Mouse (Mus musculus) embryonic facial prominence, embryonic 14.5 days (tissue): ENCODE results near the gene Elf2. TPM values are rescaled to one million over a fixed set of nuclear protein-coding genes. Genes with fewer than 3 reads are reported as not detected.

Source experiments
- ATAC-seq: fragments of 200-750 bp; cut with Nextera tagmentation; 2 replicates; pipeline ENCODE4 v1.8.0; 2017; ENCODE audit warnings: low read depth, moderate number of reproducible peaks, moderate TSS enrichment
- DNase-seq: peaks from one replicate; pipeline ENCODE4 v3.0.0-alpha.2; 2015; ENCODE audit warnings: low spot score
- H3K27ac ChIP-seq: fragments of 300-500 bp; sonication (generic); replicated peaks from 2 replicates; pipeline ENCODE4 v1.5.1; 2014; ENCODE audit warnings: low read depth, mild to moderate bottlenecking, low read length, moderate library complexity
- H3K27me3 ChIP-seq: fragments of 300-500 bp; sonication (generic); replicated peaks from 2 replicates; pipeline ENCODE4 v1.6.1; 2014; ENCODE audit warnings: low read length; ENCODE audit not compliant: control insufficient read depth, insufficient read depth
- H3K36me3 ChIP-seq: fragments of 300-500 bp; sonication (generic); 2 replicates; pipeline ENCODE4 v1.6.1; 2014; ENCODE audit warnings: low read length, mixed read lengths; ENCODE audit not compliant: control insufficient read depth, insufficient read depth
- H3K4me1 ChIP-seq: fragments of 300-500 bp; sonication (generic); 2 replicates; pipeline ENCODE4 v1.6.1; 2014; ENCODE audit warnings: antibody characterized with exemption, low read length; ENCODE audit not compliant: control insufficient read depth, insufficient read depth
- H3K4me2 ChIP-seq: fragments of 300-500 bp; sonication (generic); 2 replicates; pipeline ENCODE4 v1.6.1; 2014; ENCODE audit warnings: low read depth, mild to moderate bottlenecking, low read length, moderate library complexity, mixed read lengths
- H3K4me3 ChIP-seq: fragments of 300-500 bp; sonication (generic); 2 replicates; pipeline ENCODE4 v1.5.1; 2014; ENCODE audit warnings: low read depth, mild to moderate bottlenecking, low read length
- H3K9ac ChIP-seq: fragments of 300-500 bp; sonication (generic); 2 replicates; pipeline ENCODE4 v1.6.1; 2014; ENCODE audit warnings: low read depth, mild to moderate bottlenecking, low read length, moderate library complexity, mixed read lengths
- H3K9me3 ChIP-seq: fragments of 300-500 bp; sonication (generic); 2 replicates; pipeline ENCODE4 v1.6.1; 2016; ENCODE audit warnings: low read length; ENCODE audit not compliant: control insufficient read depth
- WGBS: fragments of 180-500 bp; shearing (Covaris S2); extraction: QIAGEN DNeasy Blood & Tissue Kit; methylation state at CpG from one replicate; pipeline ENCODE4 v1.1.7; 2014; 5-methylcytosine and 5-hydroxymethylcytosine counted together
- polyA plus RNA-seq: library from polyadenylated mRNA; unstranded; fragments of >200 nt; fragmentation: Nextera tagmentation; extraction: Ambion mirVana; gene quantifications from 2 replicates; pipeline ENCODE4 v1.2.1, GENCODE M21; 2014

Gene Elf2
- 55.3 and 56.8 TPM in 2 replicates for polyA plus RNA-seq

DNA sequence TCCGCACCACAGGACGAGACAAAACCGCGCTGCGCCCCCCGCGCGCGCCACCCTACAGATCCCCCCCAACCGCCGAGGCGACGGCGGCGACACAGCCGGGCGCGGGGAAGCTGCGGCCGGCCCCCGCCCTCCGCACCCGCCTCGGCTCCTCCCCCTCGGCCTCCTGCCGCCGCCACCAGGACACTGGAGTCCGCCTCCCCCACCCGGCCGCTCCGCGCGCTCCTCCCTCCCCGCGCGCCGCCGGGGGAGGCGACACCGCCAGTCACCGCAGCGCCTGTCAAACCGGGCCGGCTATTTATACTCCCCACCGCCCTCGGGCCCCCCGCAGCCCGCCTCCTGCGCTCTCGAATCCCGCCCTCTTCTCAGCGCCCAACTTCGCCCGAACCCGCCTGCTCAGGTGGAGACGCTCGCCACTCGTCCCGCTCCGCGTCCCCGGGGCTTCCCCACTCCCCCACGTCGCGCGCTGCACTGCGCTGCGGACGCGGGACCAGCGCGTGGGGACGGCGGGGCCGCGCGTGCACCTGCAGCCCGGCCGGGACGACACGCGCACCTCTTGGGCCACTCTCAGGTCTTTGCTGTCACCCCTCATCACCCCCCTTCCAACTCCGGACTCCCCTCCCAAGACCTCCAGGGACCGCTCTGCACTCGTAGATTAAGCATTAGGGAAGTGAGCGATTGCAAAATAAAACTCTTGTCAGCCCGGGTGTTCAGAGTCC is at the start of gene Elf2:
Elf2 (minus strand) TSS at position 112 of the 716 bp plus-strand sequence.
- peak; percentile 91 for DNase-seq
- peak within 1 kb of the TSS; percentile 91 for H3K4me3 ChIP-seq
- 0% methylated on average over 5 of the region's 87 CpGs for WGBS

DNA sequence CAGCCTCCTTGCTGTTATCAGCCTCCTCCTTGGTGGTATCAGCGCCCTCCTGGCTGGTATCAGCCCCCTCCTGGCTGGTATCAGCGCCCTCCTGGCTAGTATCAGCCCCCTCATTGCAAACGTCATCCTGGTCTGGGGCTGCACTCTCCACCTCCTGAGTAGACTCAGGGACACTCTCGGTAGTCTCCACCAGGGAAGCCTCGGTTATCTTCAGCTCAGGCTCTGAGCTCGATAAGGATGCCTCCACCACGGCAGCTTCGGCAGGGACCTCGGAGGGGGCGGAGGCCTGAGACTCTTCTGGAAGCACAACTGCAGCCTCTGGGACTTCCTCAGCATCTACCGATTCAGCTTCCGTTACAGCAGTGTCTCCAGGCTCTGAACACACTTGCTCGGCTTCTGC is 48.4 kb upstream of the Elf2 start:
- Histone ChIP-seq H3K9ac (peak overlapping the region; percentile 28; the same call in 1 of the 2 replicates), H3K9me3 (no peaks in the 10 kb centered on the region), H3K4me3 (peak overlapping the region; percentile 18; the same call in 1 of the 2 replicates), H3K4me2 (peak overlapping the region; percentile 51), H3K36me3 (no peaks in the 10 kb centered on the region), H3K4me1 (0 out of 2 replicates have a peak, but pooled peaks cover 3% of the 10 kb centered on the region), H3K27ac (no peak overlapping the region), H3K27me3 (no peaks in the 10 kb centered on the region)
- DNase-seq (no peak), ATAC-seq (no peak)
- 3% methylated on average over 13 of the region's 13 CpGs for WGBS

More for the DNA sequence above, at the start of gene Elf2:
- H3K4me2 ChIP-seq = peak within 1 kb of the TSS; percentile 70
- no peaks in the 10 kb centered on the region for H3K36me3 ChIP-seq
- H3K27me3 ChIP-seq = no peaks in the 10 kb centered on the region
- H3K27ac ChIP-seq = peak within 1 kb of the TSS; percentile 96
- peak; percentile 83 for ATAC-seq
- peak within 1 kb of the TSS; percentile 91 for H3K9ac ChIP-seq
- H3K4me1 ChIP-seq = no peaks in the 10 kb centered on the region
- no peaks in the 10 kb centered on the region for H3K9me3 ChIP-seq

DNA sequence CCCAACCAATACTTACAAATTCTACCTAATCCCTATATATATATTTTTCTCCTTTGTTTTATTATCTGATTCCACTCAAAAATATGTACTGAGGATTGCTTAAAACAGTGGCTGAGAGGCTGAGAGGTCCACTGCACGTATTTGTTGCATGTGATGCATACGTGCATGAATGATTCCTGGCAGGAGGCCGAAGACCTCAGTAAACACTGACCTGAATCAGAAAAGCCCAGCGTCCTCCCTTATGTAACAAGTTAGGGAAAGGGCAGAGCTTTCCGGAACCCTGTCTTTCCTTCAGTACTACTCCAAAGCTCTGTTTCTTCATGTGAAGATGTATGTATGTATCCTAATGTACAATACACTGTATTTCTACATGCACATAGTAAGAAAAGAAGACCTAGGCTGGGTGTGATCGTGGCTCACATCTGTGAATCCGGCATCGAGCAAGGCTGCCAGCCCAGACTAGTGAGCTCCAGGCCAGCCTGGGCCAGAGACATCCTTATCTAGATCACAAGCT is 47.5 kb upstream of the Elf2 start:
- no peak for ATAC-seq
- no peak overlapping the region for H3K4me2 ChIP-seq
- H3K27me3 ChIP-seq = no peaks in the 10 kb centered on the region
- H3K9me3 ChIP-seq = no peaks in the 10 kb centered on the region
- H3K9ac ChIP-seq = no peak overlapping the region
- DNase-seq = no peak
- H3K27ac ChIP-seq = no peak overlapping the region
- H3K4me1 ChIP-seq = 0 out of 2 replicates have a peak, but pooled peaks cover 3% of the 10 kb centered on the region
- H3K4me3 ChIP-seq = no peak overlapping the region
- no peaks in the 10 kb centered on the region for H3K36me3 ChIP-seq
- WGBS = 64% methylated on average over 8 of the region's 8 CpGs

DNA sequence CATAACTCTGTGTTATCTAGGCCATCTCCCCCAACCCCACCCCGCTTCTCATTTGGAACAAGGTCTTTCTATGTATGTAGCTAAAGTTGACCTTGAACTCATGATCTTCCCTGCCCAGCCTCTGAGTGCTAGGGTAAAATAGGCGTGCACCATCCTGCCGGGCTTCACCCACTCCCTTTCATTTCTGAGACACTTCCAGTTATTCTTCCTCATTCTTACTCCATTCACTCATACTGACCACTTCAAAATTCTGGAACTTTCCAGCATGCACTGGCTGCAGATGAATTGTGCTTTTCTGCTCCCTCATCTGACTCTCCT is 46.6 kb upstream of the Elf2 start:
- no peak for ATAC-seq
- H3K27me3 ChIP-seq = no peaks in the 10 kb centered on the region
- no peak overlapping the region for H3K4me2 ChIP-seq
- WGBS = 84% methylated on average over 3 of the region's 3 CpGs
- no peaks in the 10 kb centered on the region for H3K36me3 ChIP-seq
- H3K4me1 ChIP-seq = 0 out of 2 replicates have a peak, but pooled peaks cover 3% of the 10 kb centered on the region
- H3K9me3 ChIP-seq = no peaks in the 10 kb centered on the region
- no peak for DNase-seq
- H3K9ac ChIP-seq = no peak overlapping the region
- H3K4me3 ChIP-seq = no peak overlapping the region
- H3K27ac ChIP-seq = no peak overlapping the region

DNA sequence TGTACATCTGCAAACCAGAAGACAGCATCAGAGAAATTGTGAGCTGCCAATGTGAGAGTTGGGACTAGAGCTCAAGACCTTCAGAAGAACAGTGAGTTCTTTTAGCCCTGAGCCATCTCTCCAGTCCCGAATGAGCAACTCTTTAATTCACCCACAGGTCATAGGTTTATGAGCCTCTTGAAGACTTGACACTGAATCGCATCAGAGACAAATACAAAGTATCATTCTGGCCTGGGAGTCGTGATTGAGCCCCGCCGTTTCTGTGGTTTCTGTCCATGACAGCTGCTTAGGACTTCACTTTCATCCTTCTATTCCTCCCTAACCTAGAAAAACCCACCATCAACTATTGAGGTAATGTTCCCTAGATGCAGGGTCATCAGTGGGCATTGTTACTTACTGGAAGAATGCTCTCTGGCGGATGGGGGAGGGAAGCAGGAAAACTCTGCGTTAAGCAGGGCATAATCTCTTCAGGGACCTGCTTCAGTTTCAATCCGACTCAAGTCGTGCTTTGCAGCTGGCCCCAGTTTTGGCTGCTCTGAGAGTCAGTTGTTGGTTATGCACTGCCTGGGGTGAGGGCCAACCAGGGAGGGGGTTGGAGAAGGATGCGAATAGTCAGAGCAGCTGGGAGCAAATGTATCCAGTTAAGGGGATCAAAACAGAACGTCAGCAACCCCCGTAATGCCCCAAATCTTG is 46.1 kb upstream of the Elf2 start:
- H3K9me3 ChIP-seq = no peaks in the 10 kb centered on the region
- no peak overlapping the region for H3K4me2 ChIP-seq
- 34% methylated on average over 12 of the region's 12 CpGs for WGBS
- peak; percentile 73 for DNase-seq
- H3K4me3 ChIP-seq = no peak overlapping the region
- H3K4me1 ChIP-seq = 0 out of 2 replicates have a peak, but pooled peaks cover 3% of the 10 kb centered on the region
- no peaks in the 10 kb centered on the region for H3K27me3 ChIP-seq
- H3K36me3 ChIP-seq = no peaks in the 10 kb centered on the region
- H3K27ac ChIP-seq = no peak overlapping the region
- H3K9ac ChIP-seq = no peak overlapping the region
- 0 out of 2 replicates have a peak, but pooled peaks have one; percentile 57 for ATAC-seq

DNA sequence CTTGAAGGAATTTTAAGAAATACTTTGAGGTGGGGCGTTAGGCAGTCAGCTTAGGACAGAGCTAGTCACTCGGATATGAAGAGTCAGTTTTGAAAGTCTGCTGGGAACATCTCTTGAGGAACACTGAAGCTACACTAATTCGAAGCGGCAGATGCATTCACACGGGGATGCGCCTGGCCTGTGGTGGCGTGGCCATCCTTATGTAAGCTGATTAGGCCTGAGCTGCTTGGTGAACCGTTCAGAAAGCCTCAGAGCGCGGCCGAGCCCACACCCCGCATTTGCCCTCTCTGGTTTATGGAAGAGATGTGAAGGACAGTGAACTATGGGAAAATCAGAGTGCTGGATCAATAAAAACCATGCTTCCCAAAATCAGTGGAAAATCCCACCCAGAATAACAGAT is 42.9 kb upstream of the Elf2 start:
- no peak overlapping the region for H3K4me2 ChIP-seq
- no peak overlapping the region for H3K9ac ChIP-seq
- H3K36me3 ChIP-seq = no peaks in the 10 kb centered on the region
- peak; percentile 67; the same call in 1 of the 2 replicates for ATAC-seq
- peak; percentile 70 for DNase-seq
- no peak overlapping the region for H3K4me3 ChIP-seq
- H3K27ac ChIP-seq = no peak overlapping the region
- H3K27me3 ChIP-seq = no peaks in the 10 kb centered on the region
- H3K9me3 ChIP-seq = no peaks in the 10 kb centered on the region
- 72% methylated on average over 12 of the region's 12 CpGs for WGBS
- H3K4me1 ChIP-seq = 0 out of 2 replicates have a peak, but pooled peaks cover 3% of the 10 kb centered on the region

- Histone ChIP-seq H3K4me1 (no peaks in the 10 kb centered on the region; the same call in 1 of the 2 replicates), H3K9ac (no peak overlapping the region), H3K27me3 (no peaks in the 10 kb centered on the region), H3K36me3 (no peaks in the 10 kb centered on the region), H3K4me2 (no peak overlapping the region), H3K27ac (no peak overlapping the region), H3K9me3 (no peaks in the 10 kb centered on the region), H3K4me3 (no peak overlapping the region)
- no peak for ATAC-seq
- DNase-seq = no peak
- 70% methylated on average over 2 of the region's 5 CpGs for WGBS
These were observed 40.2 kb upstream of the Elf2 start for GRCm38 (mm10) chr3:51380660-51381014.

DNA sequence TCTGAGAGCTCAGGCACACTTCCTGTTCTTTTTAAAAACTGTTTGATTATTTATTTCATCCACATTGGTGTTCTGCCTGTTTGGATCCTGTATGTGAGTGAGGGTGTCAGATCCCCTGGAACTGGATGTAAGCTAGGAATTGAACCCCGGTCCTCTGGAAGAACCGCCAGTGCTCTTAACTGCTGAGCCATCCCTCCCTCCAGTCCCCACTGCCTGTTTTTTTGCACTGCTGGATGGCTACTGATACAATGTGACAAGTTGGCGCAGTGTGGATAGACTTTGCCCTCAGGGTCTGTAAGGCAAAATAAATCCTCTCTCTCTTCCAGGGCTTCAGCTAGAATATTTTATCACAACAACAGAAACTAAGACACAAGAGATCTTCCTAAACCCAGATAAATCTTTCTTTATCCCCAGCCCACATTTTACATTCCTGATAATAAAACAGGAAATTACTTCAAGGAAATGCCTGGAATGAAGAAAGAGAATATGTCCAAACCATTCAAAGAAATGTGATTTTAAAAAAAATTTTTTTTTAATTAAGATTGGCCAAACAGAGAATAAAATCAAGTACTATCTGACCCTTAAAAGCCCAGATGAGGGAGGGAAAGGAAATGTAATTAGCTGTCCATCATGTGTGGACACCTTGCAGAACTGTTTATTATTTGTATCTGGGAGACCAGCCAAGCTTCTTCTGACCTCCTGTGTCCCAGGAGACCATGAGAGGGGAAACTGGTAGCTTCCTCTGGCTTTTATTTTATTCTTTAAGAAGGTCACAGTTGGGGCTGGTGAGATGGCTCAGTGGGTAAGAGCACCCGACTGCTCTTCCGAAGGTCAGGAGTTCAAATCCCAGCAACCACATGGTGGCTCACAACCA is 39.6 kb upstream of the Elf2 start:
- Histone ChIP-seq H3K9me3 (no peaks in the 10 kb centered on the region), H3K27me3 (no peaks in the 10 kb centered on the region), H3K9ac (no peak overlapping the region), H3K4me1 (no peaks in the 10 kb centered on the region; the same call in 1 of the 2 replicates), H3K4me3 (no peak overlapping the region), H3K4me2 (no peak overlapping the region), H3K27ac (no peak overlapping the region), H3K36me3 (no peaks in the 10 kb centered on the region)
- ATAC-seq (no peak), DNase-seq (no peak)
- 68% methylated on average over 5 of the region's 5 CpGs for WGBS
